In the genomic region with DNA sequence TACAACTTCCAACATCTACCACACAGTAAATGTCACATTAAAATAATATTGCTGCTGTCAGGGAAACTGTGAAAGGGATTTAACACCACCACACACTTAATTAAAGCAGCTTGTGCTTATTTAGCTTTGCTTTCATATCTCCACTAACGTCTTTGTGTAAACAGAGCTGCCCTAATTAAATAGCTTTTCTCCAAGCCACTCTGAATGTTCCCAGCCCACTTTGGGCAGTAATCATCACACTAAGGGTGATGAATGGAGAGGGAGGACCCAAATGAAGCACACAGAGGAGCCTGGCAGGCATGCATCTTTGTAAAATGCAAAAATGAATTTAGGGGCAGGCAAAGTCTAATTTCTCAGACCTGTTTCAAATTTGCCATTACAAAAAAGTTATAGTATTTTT, we compare ENCODE assay signal across 19 mouse cellular contexts.
DNase-seq lines count a peak whose midpoint lies in the region; ATAC-seq lines count a peak whose summit lies in the region.
"Had no signal": no experiment of that assay in that cellular context is flagged by ENCODE, and none has a peak within 500 bp of the region (broad histone marks: within the 10 kb centered on the region; RNA-seq: fewer than 3 reads in every experiment).

No protein-coding gene starts in this region.

- DNase-seq in embryo, embryonic 10 days (ENCODE audit: low spot score), result peak; percentile 5
- DNase-seq in embryo, embryonic 9.5 days (ENCODE audit: extremely low spot score), result no peak
- DNase-seq in forebrain, embryonic 14.5 days (ENCODE audit: low spot score), result peak; percentile 67
- no peak for DNase-seq in lung, postnatal 36 days
- no peak for DNase-seq in ovary, postnatal 36 days (ENCODE audit: low spot score)
- no peak for DNase-seq in liver
- DNase-seq: adrenal gland, postnatal 14 days; cerebellum, adult 2 months; cerebellum, postnatal 36 days; kidney, adult 11 months; kidney, postnatal 10 days; left cerebral cortex, postnatal 4 days; lung, embryonic 14.5 days; lung, postnatal 4 days had no signal

- H3K4me1 ChIP-seq in midbrain, embryonic 13.5 days (replicated peaks), result no peaks in the 10 kb centered on the region
- H3K4me1 ChIP-seq in midbrain, embryonic 15.5 days, result no peaks in the 10 kb centered on the region
- H3K4me1 ChIP-seq in forebrain, embryonic 14.5 days (ENCODE audit: control insufficient read depth, insufficient read depth, low read length), result peaks cover 7% of the 10 kb centered on the region
- H3K4me1 ChIP-seq: embryonic facial prominence, embryonic 15.5 days; liver, embryonic 12.5 days had no signal

- H3K27me3 ChIP-seq in midbrain, embryonic 13.5 days, result no peaks in the 10 kb centered on the region
- H3K27me3 ChIP-seq in midbrain, embryonic 15.5 days (replicated peaks), result no peaks in the 10 kb centered on the region
- H3K27me3 ChIP-seq in forebrain, embryonic 14.5 days (replicated peaks; ENCODE audit: control insufficient read depth, insufficient read depth, low read length), result no peaks in the 10 kb centered on the region
- H3K27me3 ChIP-seq: embryonic facial prominence, embryonic 15.5 days; liver, embryonic 12.5 days had no signal

- H3K27ac ChIP-seq in midbrain, embryonic 13.5 days, result no peak overlapping the region
- H3K27ac ChIP-seq in midbrain, embryonic 15.5 days, result no peak overlapping the region
- no peak overlapping the region for H3K27ac ChIP-seq in forebrain, embryonic 14.5 days (ENCODE audit: low read depth, low read length)
- H3K27ac ChIP-seq: embryonic facial prominence, embryonic 15.5 days; liver, embryonic 12.5 days had no signal

- no peak overlapping the region for H3K9ac ChIP-seq in midbrain, embryonic 13.5 days (replicated peaks)
- no peak overlapping the region for H3K9ac ChIP-seq in midbrain, embryonic 15.5 days
- no peak overlapping the region for H3K9ac ChIP-seq in forebrain, embryonic 14.5 days (ENCODE audit: low read length)
- H3K9ac ChIP-seq: embryonic facial prominence, embryonic 15.5 days; liver, embryonic 12.5 days; lung, embryonic 14.5 days had no signal

- H3K4me3 ChIP-seq in midbrain, embryonic 13.5 days (replicated peaks), result no peak overlapping the region
- no peak overlapping the region for H3K4me3 ChIP-seq in midbrain, embryonic 15.5 days
- no peak overlapping the region for H3K4me3 ChIP-seq in forebrain, embryonic 14.5 days (ENCODE audit: low read depth, low read length)
- H3K4me3 ChIP-seq: embryonic facial prominence, embryonic 15.5 days; liver, embryonic 12.5 days had no signal

- H3K36me3 ChIP-seq in midbrain, embryonic 13.5 days, result no peaks in the 10 kb centered on the region
- no peaks in the 10 kb centered on the region for H3K36me3 ChIP-seq in midbrain, embryonic 15.5 days (replicated peaks)
- no peaks in the 10 kb centered on the region for H3K36me3 ChIP-seq in forebrain, embryonic 14.5 days (ENCODE audit: control insufficient read depth, insufficient read depth, low read length)
- H3K36me3 ChIP-seq: embryonic facial prominence, embryonic 15.5 days; liver, embryonic 12.5 days had no signal

- peak; percentile 70; the same call in 1 of the 2 replicates for ATAC-seq in midbrain, embryonic 13.5 days
- no peak for ATAC-seq in midbrain, embryonic 15.5 days (replicated peaks)
- ATAC-seq in forebrain, embryonic 14.5 days, result peak; percentile 81
- ATAC-seq: activated CD4-positive, CD25-positive, alpha-beta regulatory T cell, adult 4 months; liver, embryonic 12.5 days had no signal

- 11% methylated on average over 1 of the region's 1 CpGs for WGBS in midbrain, embryonic 13.5 days
- 14% methylated on average over 1 of the region's 1 CpGs for WGBS in midbrain, embryonic 15.5 days
- whole genome bisulfite sequencing in forebrain, embryonic 14.5 days, result 0% methylated on average over 1 of the region's 1 CpGs

- no peaks in the 10 kb centered on the region for H3K9me3 ChIP-seq in midbrain, embryonic 13.5 days
- H3K9me3 ChIP-seq in midbrain, embryonic 15.5 days, result no peaks in the 10 kb centered on the region
- no peaks in the 10 kb centered on the region for H3K9me3 ChIP-seq in forebrain, embryonic 14.5 days (replicated peaks; ENCODE audit: control insufficient read depth, low read length)
- H3K9me3 ChIP-seq: embryonic facial prominence, embryonic 15.5 days; liver, embryonic 12.5 days had no signal

- no peak overlapping the region for H3K4me2 ChIP-seq in midbrain, embryonic 13.5 days (replicated peaks)
- no peak overlapping the region for H3K4me2 ChIP-seq in midbrain, embryonic 15.5 days
- no peak overlapping the region for H3K4me2 ChIP-seq in forebrain, embryonic 14.5 days (ENCODE audit: low read length)
- H3K4me2 ChIP-seq: embryonic facial prominence, embryonic 15.5 days; liver, embryonic 12.5 days; lung, embryonic 14.5 days had no signal

Comparison
In these comparisons a context has a peak if more than half of its experiments do, and no peak if none do; other contexts are left out.
1. DNase-seq: peak in embryo, embryonic 10 days (single experiment) and forebrain, embryonic 14.5 days (single experiment); none in embryo, embryonic 9.5 days (single experiment), lung, postnatal 36 days (single experiment), ovary, postnatal 36 days (single experiment) and liver (single experiment).